Mouse (Mus musculus) thymus, adult 2 months (tissue): ENCODE results near the gene Megf11. TPM values are rescaled to one million over a fixed set of nuclear protein-coding genes. Genes with fewer than 3 reads are reported as not detected.

Experiments used
- DNase-seq: peaks from one replicate; pipeline ENCODE4 v3.0.0; 2021
- H3K27ac ChIP-seq: fragments of 200-500 bp; 2 replicates; pipeline ENCODE4 v1.5.1; 2012; ENCODE audit warnings: low read length, control low read depth; ENCODE audit not compliant: control insufficient read depth, insufficient read depth
- H3K27me3 ChIP-seq: fragments of 200-500 bp; 2 replicates; pipeline ENCODE4 v1.6.1; 2012; ENCODE audit warnings: mild to moderate bottlenecking, low read length, moderate library complexity, mixed read lengths; ENCODE audit not compliant: control insufficient read depth, insufficient read depth
- H3K36me3 ChIP-seq: fragments of 200-500 bp; 2 replicates; pipeline ENCODE4 v1.6.1; 2012; ENCODE audit warnings: mild to moderate bottlenecking, low read length, moderate library complexity; ENCODE audit not compliant: control insufficient read depth, insufficient read depth
- H3K4me1 ChIP-seq: fragments of 200-500 bp; replicated peaks from 2 replicates; pipeline ENCODE4 v1.6.1; 2012; ENCODE audit warnings: low read length; ENCODE audit not compliant: control insufficient read depth, insufficient read depth
- H3K4me3 ChIP-seq: fragments of 200-500 bp; 2 replicates; pipeline ENCODE4 v1.5.1; 2012; ENCODE audit warnings: mild to moderate bottlenecking, low read length, control low read depth, moderate library complexity; ENCODE audit not compliant: control insufficient read depth, insufficient read depth
- CTCF ChIP-seq: fragments of 200-500 bp; IDR thresholded peaks from 2 replicates; pipeline ENCODE4 v1.5.1; 2012; ENCODE audit warnings: mild to moderate bottlenecking, control low read depth, low read length, moderate library complexity, borderline replicate concordance; ENCODE audit not compliant: control insufficient read depth, poor library complexity, insufficient read depth; ENCODE audit errors: extremely low read depth
- POLR2A ChIP-seq: fragments of 200-500 bp; IDR thresholded peaks from 2 replicates; pipeline ENCODE4 v1.6.1; 2012; ENCODE audit warnings: mild to moderate bottlenecking, low read length, control low read depth, moderate library complexity; ENCODE audit not compliant: control insufficient read depth, poor library complexity, insufficient read depth; ENCODE audit errors: extremely low read depth
- WGBS: fragments of 180-500 bp; shearing (Covaris S2); methylation state at CpG from one replicate; pipeline ENCODE4 v1.1.7; 2018; 5-methylcytosine and 5-hydroxymethylcytosine counted together
- polyA plus RNA-seq: library from polyadenylated mRNA; depleted of rRNA; stranded (reverse); fragments of >200 nt; gene quantifications from 2 replicates; pipeline ENCODE4 v1.2.3, GENCODE M21; 2012

The Megf11 gene
- polyA plus RNA-seq, 1 experiment, result 0.70 TPM

GRCm38 (mm10) chr9:64487377-64487776, 102.0 kb downstream of the Megf11 start:
- H3K27ac ChIP-seq, result no peak overlapping the region
- H3K4me1 ChIP-seq, result no peaks in the 10 kb centered on the region
- 45% methylated on average over 4 of the region's 4 CpGs for WGBS

GRCm38 (mm10) chr9:64494647-64495046, 109.2 kb downstream of the Megf11 start:
- DNase-seq, result no peak
- no peaks in the 10 kb centered on the region for H3K4me1 ChIP-seq
- H3K27ac ChIP-seq, result no peak overlapping the region
- H3K36me3 ChIP-seq, result no peaks in the 10 kb centered on the region
- H3K4me3 ChIP-seq, result no peak overlapping the region
- no peak for TF ChIP-seq CTCF
- TF ChIP-seq POLR2A, result no peak
- 98% methylated on average over 6 of the region's 6 CpGs for WGBS
- H3K27me3 ChIP-seq, result no peaks in the 10 kb centered on the region

More at GRCm38 (mm10) chr9:64487377-64487776, 102.0 kb downstream of the Megf11 start:
- H3K4me3 ChIP-seq, result no peak overlapping the region
- TF ChIP-seq POLR2A (no peak), CTCF (no peak)
- H3K27me3 ChIP-seq, result no peaks in the 10 kb centered on the region
- no peaks in the 10 kb centered on the region for H3K36me3 ChIP-seq
- no peak for DNase-seq

DNA sequence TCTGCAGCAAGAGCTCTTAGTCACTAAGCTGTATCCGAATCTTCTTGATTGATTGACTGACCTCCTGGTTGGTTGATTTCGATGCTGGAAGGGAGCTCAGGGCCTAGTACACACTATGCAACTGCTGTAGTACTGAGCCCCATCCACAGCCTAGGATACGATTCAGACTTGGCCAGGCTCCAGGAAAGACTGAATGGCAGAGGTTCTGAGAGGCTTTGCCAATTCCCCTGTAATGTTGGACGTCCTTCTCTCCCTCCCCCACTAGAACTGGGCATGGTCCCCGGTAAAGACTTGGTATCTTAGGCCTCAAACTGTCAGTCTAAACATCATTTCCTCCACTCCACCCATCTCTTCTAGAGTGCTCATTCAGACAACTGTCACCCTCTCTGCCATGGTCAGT, 113.5 kb downstream of the Megf11 start:
- no peak for DNase-seq
- WGBS, result 73% methylated on average over 5 of the region's 5 CpGs
- TF ChIP-seq POLR2A, result no peak
- TF ChIP-seq CTCF, result no peak
- Histone ChIP-seq H3K27ac (no peak overlapping the region), H3K27me3 (no peaks in the 10 kb centered on the region), H3K4me3 (no peak overlapping the region), H3K4me1 (no peaks in the 10 kb centered on the region), H3K36me3 (no peaks in the 10 kb centered on the region)

DNA sequence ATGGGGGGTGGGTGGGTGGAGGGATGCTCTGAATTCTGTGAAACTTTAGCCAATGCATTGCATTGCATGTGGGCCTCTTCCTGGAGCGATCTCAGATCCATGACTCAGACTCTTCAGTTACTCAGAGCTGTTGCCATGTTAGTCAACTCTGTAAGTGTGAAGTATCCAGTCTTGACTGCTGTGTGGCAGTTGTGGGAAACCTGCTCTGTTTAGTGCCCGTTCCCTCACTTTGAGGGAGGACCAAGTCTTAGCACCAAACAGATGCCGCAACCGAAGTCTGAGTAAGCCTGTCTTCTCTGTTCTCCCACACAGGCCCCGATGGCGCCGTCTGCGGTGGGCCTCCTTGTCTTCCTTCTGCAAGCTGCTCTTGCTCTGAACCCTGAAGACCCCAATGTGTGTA, 115.8 kb downstream of the Megf11 start:
- Histone ChIP-seq H3K4me3 (no peak overlapping the region), H3K4me1 (no peaks in the 10 kb centered on the region), H3K36me3 (no peaks in the 10 kb centered on the region), H3K27me3 (no peaks in the 10 kb centered on the region), H3K27ac (no peak overlapping the region)
- no peak for DNase-seq
- TF ChIP-seq CTCF (no peak), POLR2A (no peak)
- WGBS, result 96% methylated on average over 8 of the region's 8 CpGs

- no peak overlapping the region for H3K27ac ChIP-seq
- H3K4me1 ChIP-seq, result no peaks in the 10 kb centered on the region
- no peaks in the 10 kb centered on the region for H3K36me3 ChIP-seq
- no peak for DNase-seq
- H3K27me3 ChIP-seq, result no peaks in the 10 kb centered on the region
- TF ChIP-seq POLR2A, result no peak
- TF ChIP-seq CTCF, result no peak
- H3K4me3 ChIP-seq, result no peak overlapping the region
- WGBS, result 69% methylated on average over 1 of the region's 1 CpGs
Observed at GRCm38 (mm10) chr9:64503996-64504395, 118.6 kb downstream of the Megf11 start.

GRCm38 (mm10) chr9:64504456-64504855, 119.0 kb downstream of the Megf11 start:
- DNase-seq, result no peak
- Histone ChIP-seq H3K27me3 (no peaks in the 10 kb centered on the region), H3K4me3 (no peak overlapping the region), H3K4me1 (no peaks in the 10 kb centered on the region), H3K27ac (no peak overlapping the region), H3K36me3 (no peaks in the 10 kb centered on the region)
- TF ChIP-seq CTCF, result no peak
- TF ChIP-seq POLR2A, result no peak
- 88% methylated on average over 3 of the region's 3 CpGs for WGBS

- Histone ChIP-seq H3K27me3 (no peaks in the 10 kb centered on the region), H3K36me3 (no peaks in the 10 kb centered on the region), H3K27ac (no peak overlapping the region), H3K4me1 (no peaks in the 10 kb centered on the region), H3K4me3 (no peak overlapping the region)
- DNase-seq, result no peak
- TF ChIP-seq POLR2A, result no peak
- TF ChIP-seq CTCF, result no peak
- WGBS, result 92% methylated on average over 8 of the region's 8 CpGs
Observed at GRCm38 (mm10) chr9:64504921-64505320, 119.5 kb downstream of the Megf11 start.
